Mouse (Mus musculus) right cerebral cortex, postnatal 10 days (tissue): Measurements from ENCODE around the gene Olfr667.
"Not testable (repeated sequence)": the region's sequence is repeated elsewhere in the genome, so short reads cannot be mapped to it uniquely, and the experiment has no call there.

Source experiments
- DNase-seq, 2 experiments: peaks; one replicate each; pipeline ENCODE4 v3.0.0; 2021; ENCODE audit warnings: low spot score in 2 of 2

Olfr667 gene

DNA sequence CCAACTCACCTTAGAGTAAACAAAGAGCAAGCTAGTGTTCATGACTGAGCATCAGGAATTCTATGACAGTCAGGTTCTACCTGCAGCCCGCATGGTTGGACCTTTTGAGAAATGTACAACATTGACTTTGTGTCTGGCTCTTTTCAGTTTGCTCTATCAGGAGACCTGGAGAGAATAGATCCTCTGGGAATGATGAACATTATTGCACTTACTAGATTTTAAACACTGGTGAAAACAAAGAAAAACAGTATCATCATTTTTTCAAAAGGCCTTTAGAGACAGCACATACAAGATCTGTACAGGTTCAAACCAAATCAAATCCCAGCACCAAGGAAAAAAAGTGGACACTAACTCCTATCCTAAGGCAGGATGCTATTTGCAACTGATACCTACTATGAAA is at the start of gene Olfr667:
Olfr667 (minus strand) TSS at position 101 of the 400 bp plus-strand sequence.
- DNase-seq, result no peak

DNA sequence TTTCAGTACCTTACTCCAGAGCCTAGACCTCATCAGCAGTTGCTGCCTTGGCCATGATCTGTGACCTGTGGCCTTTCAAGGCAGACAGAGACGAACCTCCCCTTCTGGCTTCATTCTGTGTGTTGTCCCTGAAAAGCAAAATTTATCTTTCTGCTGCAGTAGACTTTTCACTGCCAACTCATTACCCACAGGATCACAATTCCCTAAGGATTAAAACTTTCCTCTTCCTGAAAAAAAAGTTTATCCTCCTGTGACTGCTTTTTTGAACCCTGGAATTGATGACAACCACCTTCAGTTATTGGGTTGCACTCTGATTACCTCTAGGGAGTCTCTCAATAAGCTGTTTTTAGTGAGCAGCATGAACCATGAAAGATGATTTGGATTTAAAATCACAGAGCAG is 41.2 kb upstream of the Olfr667 start, which contains the start of gene Olfr670:
Olfr670 (minus strand) TSS at position 101 of the 400 bp plus-strand sequence.
- no peak for DNase-seq

DNA sequence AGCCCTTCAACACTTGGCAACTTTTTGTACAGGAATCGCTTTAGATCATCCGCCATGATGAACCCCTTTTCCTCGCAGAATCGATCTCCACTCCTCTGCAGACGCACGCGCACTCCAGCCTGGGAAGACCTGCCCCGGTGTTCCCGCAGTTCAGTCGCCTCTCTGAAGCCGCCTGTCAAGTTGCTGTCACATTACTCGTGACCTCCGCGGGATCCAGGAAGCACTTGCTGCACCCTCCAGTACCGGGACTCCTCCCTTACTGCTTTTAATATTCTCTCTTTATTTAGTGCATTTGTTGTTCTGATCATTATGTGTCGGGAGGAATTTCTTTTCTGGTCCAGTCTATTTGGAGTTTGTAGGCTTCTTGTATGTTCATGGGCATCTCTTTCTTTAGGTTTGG is 29.0 kb upstream of the Olfr667 start:
- not testable (repeated sequence) for DNase-seq

DNA sequence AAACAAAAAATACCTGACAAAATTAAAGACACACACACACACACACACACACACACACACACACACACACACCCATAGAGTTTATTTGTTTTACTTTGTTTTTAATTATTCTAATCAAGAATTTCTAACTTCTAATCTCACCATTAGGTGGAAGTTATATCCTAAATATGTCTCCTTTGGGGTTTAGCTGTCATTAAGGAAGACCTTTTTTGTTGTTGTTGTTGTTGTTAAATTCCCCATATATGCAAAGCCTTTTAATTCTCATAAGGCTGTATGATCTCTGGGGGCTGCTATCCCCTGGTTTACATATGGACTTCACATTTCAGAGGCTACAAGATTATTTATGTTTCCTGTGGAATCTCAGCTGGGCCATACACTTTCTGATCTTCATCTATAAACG is 12.7 kb upstream of the Olfr667 start, which contains the start of gene Olfr669:
Olfr669 (plus strand) TSS at position 301 of the 400 bp plus-strand sequence.
- no peak for DNase-seq

DNA sequence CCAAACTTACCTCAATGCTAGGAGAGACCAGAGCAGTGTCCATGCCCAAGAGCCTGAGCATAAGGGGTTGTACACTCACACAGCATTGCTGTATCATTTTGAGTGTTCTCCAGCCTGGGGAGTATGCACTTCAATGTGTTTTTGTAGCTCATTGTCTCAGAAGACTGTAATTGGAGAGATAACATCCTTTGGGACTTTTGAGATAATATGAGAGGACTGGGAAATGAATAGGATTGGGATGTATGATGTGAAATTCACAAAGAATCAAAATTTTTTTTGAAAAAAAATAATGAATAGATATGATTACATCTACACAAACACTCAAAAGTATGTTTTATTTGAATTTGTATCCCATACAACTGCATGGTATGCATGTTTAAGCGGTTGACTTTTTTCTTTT is 6.7 kb upstream of the Olfr667 start, which contains the start of gene Olfr668:
Olfr668 (minus strand) TSS at position 101 of the 400 bp plus-strand sequence.
- DNase-seq, result no peak

DNA sequence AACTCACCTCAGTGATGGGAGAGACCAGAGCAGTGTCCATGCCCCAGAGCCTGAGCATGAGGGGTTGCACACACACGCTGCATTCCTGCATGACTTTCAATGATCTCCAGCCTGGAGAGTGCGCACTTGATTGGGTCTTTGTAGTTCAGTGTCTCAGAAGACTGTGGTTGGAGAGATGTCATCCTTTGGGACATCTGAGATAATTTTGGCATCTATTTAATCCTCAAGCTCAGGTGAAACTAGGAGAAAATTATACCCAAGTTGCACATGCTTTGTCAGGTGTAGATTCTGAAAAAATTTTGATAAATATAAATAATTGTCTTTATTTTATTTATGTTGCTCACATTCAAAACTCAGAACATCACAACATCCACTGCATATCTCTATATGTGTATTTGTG is 25.4 kb downstream of the Olfr667 start, which contains the start of gene Olfr666:
Olfr666 (minus strand) TSS at position 101 of the 400 bp plus-strand sequence.
- no peak for DNase-seq

DNA sequence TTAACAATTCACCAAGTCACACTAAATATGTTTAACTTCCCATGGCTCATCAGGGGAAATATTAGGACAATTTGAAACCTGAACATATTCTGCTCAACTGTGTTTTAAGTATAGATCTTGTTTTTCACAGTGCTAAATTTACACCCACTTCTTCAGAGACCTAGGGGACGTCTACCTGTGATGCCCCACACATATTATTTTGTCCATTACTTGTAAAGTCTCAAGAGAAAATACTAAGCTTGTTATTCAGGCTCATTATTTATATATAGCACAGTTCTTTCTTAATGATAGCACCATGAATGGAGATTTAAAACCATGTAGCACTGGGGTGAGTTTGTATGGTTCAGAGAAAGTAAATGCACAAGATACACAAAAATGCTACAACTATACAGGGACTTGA is 43.6 kb downstream of the Olfr667 start, which contains the start of gene Olfr665:
Olfr665 (plus strand) TSS at position 301 of the 400 bp plus-strand sequence.
- no peak for DNase-seq
